Mouse (Mus musculus): ENCODE results near the gene Mmp14.

- TF ChIP-seq CTCF (IDR thresholded peaks at IDR 0.05) (peak; percentile 89), POLR2A (IDR thresholded peaks at IDR 0.05; ENCODE audit: insufficient read depth, low read depth, low read length) (no peak), EP300 (IDR thresholded peaks at IDR 0.05; ENCODE audit: insufficient read depth, low read depth, low read length) (0 out of 2 replicates have a peak, but pooled peaks have one; percentile 36)
Observed at GRCm38 (mm10) chr14:54494234-54494633, 62.8 kb downstream of the Mmp14 start.

Measured in heart, adult 2 months (tissue).